Mouse (Mus musculus): ENCODE data around the gene Inha. TPM values are rescaled to one million over a fixed set of nuclear protein-coding genes. Genes with fewer than 3 reads are reported as not detected.

The Inha gene
- polyA plus RNA-seq, 1 experiment from 2014 or later: 13.8 TPM

GRCm38 (mm10) chr1:75477966-75478290 lies 28.9 kb upstream of the Inha start:
- no peak for ATAC-seq (replicated peaks)
- H3K9ac ChIP-seq (replicated peaks): no peak overlapping the region

GRCm38 (mm10) chr1:75478497-75478896 lies 28.4 kb upstream of the Inha start:
- ATAC-seq (replicated peaks): no peak; the same call in 1 of the 2 replicates
- Histone ChIP-seq H3K27ac (replicated peaks) (peak overlapping the region; percentile 83), H3K4me1 (peaks cover 50% of the 10 kb centered on the region), H3K9me3 (no peaks in the 10 kb centered on the region), H3K4me2 (replicated peaks) (peak overlapping the region; percentile 74), H3K4me3 (peak overlapping the region; percentile 75), H3K9ac (replicated peaks) (peak overlapping the region; percentile 69), H3K27me3 (peaks cover 5% of the 10 kb centered on the region; the same call in 1 of the 2 replicates), H3K36me3 (peaks cover 38% of the 10 kb centered on the region)
- WGBS: 0% methylated on average over 16 of the region's 25 CpGs

More at GRCm38 (mm10) chr1:75477966-75478290, 28.9 kb upstream of the Inha start:
- peaks cover 39% of the 10 kb centered on the region for H3K36me3 ChIP-seq
- peaks cover 50% of the 10 kb centered on the region for H3K4me1 ChIP-seq
- H3K9me3 ChIP-seq: no peaks in the 10 kb centered on the region
- peak overlapping the region; percentile 74 for H3K4me2 ChIP-seq (replicated peaks)
- peak overlapping the region; percentile 83; the same call in 1 of the 2 replicates for H3K27ac ChIP-seq (replicated peaks)
- peaks cover 4% of the 10 kb centered on the region; the same call in 1 of the 2 replicates for H3K27me3 ChIP-seq
- H3K4me3 ChIP-seq: peak overlapping the region; percentile 75
- 43% methylated on average over 3 of the region's 3 CpGs for WGBS

GRCm38 (mm10) chr1:75478916-75479634 lies 27.8 kb upstream of the Inha start, which contains the start of the genes Chpf and Tmem198:
Gene Chpf (minus strand): TSS chr1:75479307.
Gene Tmem198 (plus strand): TSS chr1:75479532.
- H3K9me3 ChIP-seq: no peaks in the 10 kb centered on the region
- H3K27ac ChIP-seq (replicated peaks): peak within 1 kb of the TSS; percentile 83
- peak within 1 kb of the TSS; percentile 74 for H3K4me2 ChIP-seq (replicated peaks)
- peaks cover 33% of the 10 kb centered on the region for H3K36me3 ChIP-seq
- under 1% methylated on average over 74 of the region's 76 CpGs for WGBS
- peak within 1 kb of the TSS; percentile 69 for H3K9ac ChIP-seq (replicated peaks)
- H3K4me1 ChIP-seq: peaks cover 50% of the 10 kb centered on the region
- ATAC-seq (replicated peaks): peak; percentile 89
- peak within 1 kb of the TSS; percentile 75 for H3K4me3 ChIP-seq
- peaks cover 5% of the 10 kb centered on the region; the same call in 1 of the 2 replicates for H3K27me3 ChIP-seq

DNA sequence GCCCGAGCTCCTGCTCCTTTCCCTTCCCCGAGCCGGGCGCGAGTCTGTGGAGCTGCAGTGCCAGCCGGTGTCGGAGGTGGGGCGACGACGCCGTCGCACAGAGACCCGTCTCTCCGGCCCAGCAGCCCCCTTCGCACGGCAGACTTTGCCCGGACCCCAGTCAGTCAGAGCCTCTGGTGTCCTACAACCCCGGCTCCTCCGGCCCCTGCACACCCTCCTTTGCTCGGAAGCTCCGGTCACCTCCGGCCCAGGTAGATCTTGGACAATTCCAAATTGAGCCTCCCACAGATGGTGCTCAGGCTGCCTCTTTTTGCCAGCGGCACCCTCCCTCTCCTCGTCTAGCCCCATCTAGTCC lies 27.3 kb upstream of the Inha start:
- under 1% methylated on average over 24 of the region's 24 CpGs for WGBS

GRCm38 (mm10) chr1:75480036-75480435 lies 26.8 kb upstream of the Inha start:
- H3K9me3 ChIP-seq: no peaks in the 10 kb centered on the region
- peaks cover 50% of the 10 kb centered on the region for H3K4me1 ChIP-seq
- H3K4me3 ChIP-seq: peak overlapping the region; percentile 75
- peaks cover 33% of the 10 kb centered on the region for H3K36me3 ChIP-seq
- H3K4me2 ChIP-seq (replicated peaks): peak overlapping the region; percentile 74
- peaks cover 13% of the 10 kb centered on the region; the same call in 1 of the 2 replicates for H3K27me3 ChIP-seq
- 15% methylated on average over 13 of the region's 13 CpGs for WGBS
- no peak; the same call in 1 of the 2 replicates for ATAC-seq (replicated peaks)
- peak overlapping the region; percentile 69 for H3K9ac ChIP-seq (replicated peaks)
- H3K27ac ChIP-seq (replicated peaks): no peak overlapping the region

More for the DNA sequence above, 27.3 kb upstream of the Inha start:
- Histone ChIP-seq H3K4me1 (peaks cover 50% of the 10 kb centered on the region), H3K36me3 (peaks cover 33% of the 10 kb centered on the region), H3K27me3 (peaks cover 9% of the 10 kb centered on the region; the same call in 1 of the 2 replicates), H3K4me3 (peak overlapping the region; percentile 75), H3K27ac (replicated peaks) (peak overlapping the region; percentile 83), H3K9me3 (no peaks in the 10 kb centered on the region), H3K9ac (replicated peaks) (peak overlapping the region; percentile 69), H3K4me2 (replicated peaks) (peak overlapping the region; percentile 74)
- no peak; the same call in 1 of the 2 replicates for ATAC-seq (replicated peaks)

- H3K9ac ChIP-seq (replicated peaks): 0 out of 2 replicates have a peak overlapping the region, but pooled peaks have one; percentile 69
- peaks cover 32% of the 10 kb centered on the region for H3K36me3 ChIP-seq
- peak overlapping the region; percentile 75 for H3K4me3 ChIP-seq
- H3K27ac ChIP-seq (replicated peaks): no peak overlapping the region
- H3K4me1 ChIP-seq: peaks cover 50% of the 10 kb centered on the region
- ATAC-seq (replicated peaks): no peak
- 88% methylated on average over 7 of the region's 7 CpGs for WGBS
- H3K27me3 ChIP-seq: peaks cover 20% of the 10 kb centered on the region
- peak overlapping the region; percentile 74 for H3K4me2 ChIP-seq (replicated peaks)
- H3K9me3 ChIP-seq: no peaks in the 10 kb centered on the region
Measured at GRCm38 (mm10) chr1:75480735-75481134, 26.1 kb upstream of the Inha start.

- Histone ChIP-seq H3K27ac (replicated peaks) (no peak overlapping the region), H3K4me1 (peaks cover 31% of the 10 kb centered on the region), H3K4me3 (no peak overlapping the region; the same call in 1 of the 2 replicates), H3K36me3 (peaks cover 27% of the 10 kb centered on the region), H3K4me2 (replicated peaks) (peak overlapping the region; percentile 98), H3K27me3 (peaks cover 45% of the 10 kb centered on the region), H3K9me3 (no peaks in the 10 kb centered on the region), H3K9ac (replicated peaks) (no peak overlapping the region)
- 8% methylated on average over 24 of the region's 24 CpGs for WGBS
- no peak for ATAC-seq (replicated peaks)
Measured at GRCm38 (mm10) chr1:75486561-75486960, 20.3 kb upstream of the Inha start.

DNA sequence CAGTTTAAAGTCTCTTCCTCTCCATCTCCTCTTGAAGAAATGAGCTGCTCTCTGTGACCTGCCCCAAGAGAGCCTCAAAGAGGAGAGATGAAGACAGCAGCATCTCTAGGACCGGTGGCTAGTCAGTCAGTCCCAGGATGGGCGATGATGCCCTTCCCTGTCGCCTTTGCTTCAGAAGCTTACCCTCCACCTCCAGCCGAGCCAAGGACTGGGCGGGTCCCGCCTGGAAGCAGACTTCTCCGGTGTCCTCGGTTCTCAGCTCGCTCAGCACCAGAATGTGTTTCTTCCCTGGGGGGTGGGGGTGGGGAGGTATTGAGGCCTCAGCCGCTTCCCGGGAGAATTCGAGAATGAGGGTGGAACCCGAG lies 19.9 kb upstream of the Inha start:
- Histone ChIP-seq H3K27ac (replicated peaks) (no peak overlapping the region), H3K4me2 (replicated peaks) (peak overlapping the region; percentile 98), H3K4me3 (peak overlapping the region; percentile 55), H3K4me1 (peaks cover 28% of the 10 kb centered on the region), H3K9me3 (no peaks in the 10 kb centered on the region), H3K9ac (replicated peaks) (peak overlapping the region; percentile 39; the same call in 1 of the 2 replicates), H3K27me3 (peaks cover 45% of the 10 kb centered on the region), H3K36me3 (peaks cover 27% of the 10 kb centered on the region)
- WGBS: 2% methylated on average over 13 of the region's 13 CpGs
- ATAC-seq (replicated peaks): peak; percentile 24

DNA sequence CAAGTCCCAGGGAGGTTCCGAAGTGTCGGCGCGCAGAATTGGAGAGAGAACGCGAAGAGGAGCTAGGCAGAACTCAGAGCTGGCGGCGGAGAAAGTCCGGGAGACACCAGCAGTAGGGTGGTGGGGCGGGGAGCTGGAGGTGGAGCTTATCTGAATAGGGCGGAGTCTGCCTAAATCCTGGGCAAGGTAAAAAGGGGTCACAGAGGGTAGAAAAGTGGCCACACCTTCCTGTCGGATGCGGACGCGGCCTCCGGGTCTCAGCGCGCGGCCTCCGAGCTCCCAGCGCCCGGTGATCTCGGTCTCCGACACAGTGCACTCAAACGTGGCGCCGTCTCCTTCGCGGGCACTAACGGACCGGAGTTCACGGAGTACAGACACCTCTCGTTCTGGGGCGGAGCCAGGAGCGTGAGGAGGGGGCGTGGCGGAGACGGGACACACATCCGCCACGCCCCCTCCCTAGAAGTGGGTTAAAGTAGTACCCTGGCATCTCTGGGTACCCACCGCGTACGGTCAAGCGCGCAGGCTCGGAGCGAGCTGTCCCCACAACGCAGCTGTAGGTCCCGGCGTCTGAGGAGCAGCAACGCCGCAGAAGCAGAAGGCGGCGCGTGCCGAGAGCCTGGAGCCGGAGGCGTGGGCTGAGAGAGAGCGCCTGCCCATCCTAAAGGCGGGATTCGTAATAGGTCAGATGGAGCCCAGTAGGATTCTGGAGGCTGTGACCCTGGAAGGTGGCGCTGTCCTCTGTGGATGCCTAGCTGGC lies 19.3 kb upstream of the Inha start:
- H3K9me3 ChIP-seq: no peaks in the 10 kb centered on the region
- peak overlapping the region; percentile 55 for H3K4me3 ChIP-seq
- peak; percentile 63 for ATAC-seq (replicated peaks)
- H3K4me2 ChIP-seq (replicated peaks): peak overlapping the region; percentile 98
- peaks cover 45% of the 10 kb centered on the region for H3K27me3 ChIP-seq
- WGBS: under 1% methylated on average over 62 of the region's 62 CpGs
- H3K4me1 ChIP-seq: peaks cover 22% of the 10 kb centered on the region
- H3K9ac ChIP-seq (replicated peaks): peak overlapping the region; percentile 39
- H3K27ac ChIP-seq (replicated peaks): no peak overlapping the region
- H3K36me3 ChIP-seq: peaks cover 24% of the 10 kb centered on the region

- Histone ChIP-seq H3K27me3 (peaks cover 23% of the 10 kb centered on the region), H3K4me1 (peaks cover 22% of the 10 kb centered on the region), H3K4me2 (replicated peaks) (no peak overlapping the region), H3K9ac (replicated peaks) (no peak overlapping the region), H3K4me3 (no peak overlapping the region), H3K9me3 (no peaks in the 10 kb centered on the region), H3K36me3 (peaks cover 2% of the 10 kb centered on the region; the same call in 1 of the 2 replicates), H3K27ac (replicated peaks) (no peak overlapping the region)
- WGBS: 88% methylated on average over 34 of the region's 34 CpGs
- ATAC-seq (replicated peaks): no peak
Measured at GRCm38 (mm10) chr1:75490785-75491551, 15.9 kb upstream of the Inha start.

- Histone ChIP-seq H3K27ac (replicated peaks) (no peak overlapping the region), H3K4me2 (replicated peaks) (no peak overlapping the region), H3K4me1 (peaks cover 10% of the 10 kb centered on the region), H3K36me3 (no peaks in the 10 kb centered on the region; the same call in 1 of the 2 replicates), H3K9me3 (no peaks in the 10 kb centered on the region), H3K27me3 (peaks cover 10% of the 10 kb centered on the region; the same call in 1 of the 2 replicates), H3K9ac (replicated peaks) (no peak overlapping the region), H3K4me3 (no peak overlapping the region)
- 35% methylated on average over 24 of the region's 24 CpGs for WGBS
- no peak for ATAC-seq (replicated peaks)
Measured at GRCm38 (mm10) chr1:75492579-75493170, 14.2 kb upstream of the Inha start.
